Mouse (Mus musculus) T-helper 17 cell (primary cell): ENCODE data around the gene Slc12a8.

ENCODE experiments used
- in situ Hi-C, 2 experiments: fragments of 300-600 bp; cut with MboI, MseI; formaldehyde crosslinking; loops; 1 replicate in 1 of 2; 2 replicates in 1 of 2; pipeline ENCODE4 v1.15.1; 2025; ENCODE audit warnings: high pct_unique_total_duplicates in 2 of 2

Gene Slc12a8

GRCm38 (mm10) chr16:33609554-33609953 lies 92.4 kb downstream of the Slc12a8 start:
- in situ Hi-C loops = no loop called here

- in situ Hi-C loops = no loop called here
Measured at GRCm38 (mm10) chr16:33610466-33610865, 93.3 kb downstream of the Slc12a8 start.

GRCm38 (mm10) chr16:33611291-33611690 lies 94.2 kb downstream of the Slc12a8 start:
- in situ Hi-C loops = no loop called here

GRCm38 (mm10) chr16:33612056-33612770 lies 95.1 kb downstream of the Slc12a8 start:
- in situ Hi-C loops = no loop called here

- in situ Hi-C loops = no loop called here
Measured at GRCm38 (mm10) chr16:33615986-33616385, 98.9 kb downstream of the Slc12a8 start.

GRCm38 (mm10) chr16:33621836-33622235 lies 104.7 kb downstream of the Slc12a8 start:
- in situ Hi-C loops = no loop called here

- in situ Hi-C loops = no loop called here
Measured at GRCm38 (mm10) chr16:33624586-33624985, 107.5 kb downstream of the Slc12a8 start.

- in situ Hi-C loops = no loop called here
Measured at GRCm38 (mm10) chr16:33629539-33629938, 112.4 kb downstream of the Slc12a8 start.

GRCm38 (mm10) chr16:33635836-33636595 lies 118.9 kb downstream of the Slc12a8 start:
- in situ Hi-C loops = no loop called here

GRCm38 (mm10) chr16:33641779-33642178 lies 124.7 kb downstream of the Slc12a8 start:
- in situ Hi-C loops = no loop called here

- in situ Hi-C loops = no loop called here
Measured at GRCm38 (mm10) chr16:33653116-33653515, 136.0 kb downstream of the Slc12a8 start.

- in situ Hi-C loops = no loop called here
Measured at GRCm38 (mm10) chr16:33655443-33655842, 138.3 kb downstream of the Slc12a8 start.

GRCm38 (mm10) chr16:33657191-33657590 lies 140.1 kb downstream of the Slc12a8 start:
- in situ Hi-C loops = no loop called here

- in situ Hi-C loops = no loop called here
Measured at GRCm38 (mm10) chr16:33658121-33658520, 141.0 kb downstream of the Slc12a8 start.

GRCm38 (mm10) chr16:33659521-33659920 lies 142.4 kb downstream of the Slc12a8 start:
- in situ Hi-C loops = no loop called here

- in situ Hi-C loops = no loop called here
Measured at GRCm38 (mm10) chr16:33660125-33660524, 143.0 kb downstream of the Slc12a8 start.

- in situ Hi-C loops = no loop called here
Measured at GRCm38 (mm10) chr16:33662841-33663240, 145.7 kb downstream of the Slc12a8 start.

- in situ Hi-C loops = no loop called here
Measured at GRCm38 (mm10) chr16:33666226-33666625, 149.1 kb downstream of the Slc12a8 start.

- in situ Hi-C loops = no loop called here
Measured at GRCm38 (mm10) chr16:33666985-33667538, 149.9 kb downstream of the Slc12a8 start.

GRCm38 (mm10) chr16:33668448-33668847 lies 151.3 kb downstream of the Slc12a8 start:
- in situ Hi-C loops = no loop called here

GRCm38 (mm10) chr16:33669072-33669471 lies 151.9 kb downstream of the Slc12a8 start:
- in situ Hi-C loops = no loop called here

GRCm38 (mm10) chr16:33670340-33670739 lies 153.2 kb downstream of the Slc12a8 start:
- in situ Hi-C loops = no loop called here

GRCm38 (mm10) chr16:33670933-33671332 lies 153.8 kb downstream of the Slc12a8 start:
- in situ Hi-C loops = no loop called here
